Mouse (Mus musculus): ENCODE results near the gene Pigm.

DNA sequence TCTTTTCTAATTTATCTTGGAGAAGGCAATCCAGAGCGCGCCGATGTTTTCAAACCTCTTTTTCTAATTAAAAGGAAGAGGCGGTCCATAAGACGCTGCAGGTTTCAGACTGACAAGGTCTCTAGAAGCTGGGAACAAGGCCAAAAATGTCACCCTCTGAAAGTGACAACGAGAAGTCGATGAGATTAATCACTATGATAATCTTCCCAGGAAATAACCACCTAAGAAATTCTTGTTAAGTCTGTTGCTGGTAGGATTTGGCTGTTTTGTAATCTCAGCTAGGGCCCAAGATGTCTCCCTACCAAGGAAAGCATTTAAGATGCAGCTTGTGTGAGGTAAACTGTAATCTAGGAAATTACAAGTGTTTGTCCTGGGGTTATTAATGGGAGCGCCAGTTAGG, 17.4 kb downstream of the Pigm start:
- no peak for TF ChIP-seq CTCF (IDR thresholded peaks at IDR 0.05; ENCODE audit: low read depth, low read length)
- no peak for TF ChIP-seq TAL1 (conservative IDR thresholded peaks at IDR 0.05; ENCODE audit: low read depth, low read length)
- TF ChIP-seq GATA1 (IDR thresholded peaks at IDR 0.05; ENCODE audit: borderline replicate concordance, low read length), result no peak
- TF ChIP-seq POLR2AphosphoS5 (IDR thresholded peaks at IDR 0.05; ENCODE audit: insufficient replicate concordance, low read depth, low read length), result no peak
